Mouse (Mus musculus) bone marrow, adult 2 months (tissue): ENCODE results near the gene Ggt6.

Experiments
- CTCF ChIP-seq: fragments of 200-500 bp; IDR thresholded peaks from 2 replicates; pipeline ENCODE4 v1.5.1; 2011; ENCODE audit warnings: low read length, control low read depth; ENCODE audit not compliant: control insufficient read depth, insufficient read depth
- POLR2A ChIP-seq: fragments of 200-500 bp; IDR thresholded peaks from 2 replicates; pipeline ENCODE4 v1.6.1; 2011; ENCODE audit warnings: low read depth, mild to moderate bottlenecking, control low read depth, low read length, borderline replicate concordance; ENCODE audit not compliant: control insufficient read depth

GRCm38 (mm10) chr11:72436271-72436670, 945 bp downstream of the Ggt6 start:
- TF ChIP-seq CTCF (no peak), POLR2A (no peak)
